Mouse (Mus musculus): ENCODE measurements around the gene Irf2bp1. TPM values are rescaled to one million over a fixed set of nuclear protein-coding genes. Genes with fewer than 3 reads are reported as not detected.

Irf2bp1 gene
- polyA plus RNA-seq, 1 experiment from 2014 or later: 31.1 TPM

DNA sequence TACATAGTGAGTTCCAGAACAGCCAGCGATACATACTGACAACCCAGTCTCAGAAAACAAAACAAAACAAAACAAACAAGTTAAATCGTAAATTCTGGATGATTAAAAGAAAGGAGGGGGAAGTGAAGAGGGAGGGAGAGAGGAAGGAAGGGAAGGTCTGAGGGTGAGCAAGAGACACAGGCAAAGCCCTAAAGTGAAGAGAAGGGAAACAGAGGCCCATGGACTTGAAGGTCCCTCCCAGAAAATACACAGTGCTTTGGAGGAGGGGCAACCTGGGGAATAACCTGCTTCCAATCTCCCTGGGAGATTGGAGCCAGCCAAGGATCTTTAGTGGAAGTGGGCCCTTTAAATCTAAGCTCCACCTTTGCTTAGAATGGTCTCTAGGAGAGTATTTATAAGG, 16.7 kb upstream of the Irf2bp1 start, which contains the start of gene Nanos2:
Nanos2 (plus strand) TSS at position 301 of the 400 bp plus-strand sequence.
- Histone ChIP-seq H3K36me3 (no peaks in the 10 kb centered on the region), H3K4me1 (replicated peaks) (peaks cover 24% of the 10 kb centered on the region), H3K9me3 (no peaks in the 10 kb centered on the region), H3K27ac (no peak within 1 kb of the TSS), H3K4me3 (no peak within 1 kb of the TSS), H3K27me3 (ENCODE audit: insufficient read depth, poor library complexity, severe bottlenecking) (peaks cover 18% of the 10 kb centered on the region)
- WGBS: 73% methylated on average over 2 of the region's 2 CpGs
- no peak for DNase-seq (ENCODE audit: low spot score)

- Histone ChIP-seq H3K36me3 (no peaks in the 10 kb centered on the region), H3K4me3 (no peak overlapping the region), H3K27me3 (ENCODE audit: insufficient read depth, poor library complexity, severe bottlenecking) (peaks cover 25% of the 10 kb centered on the region), H3K4me1 (replicated peaks) (peaks cover 30% of the 10 kb centered on the region), H3K27ac (no peak overlapping the region), H3K9me3 (no peaks in the 10 kb centered on the region)
- no peak for DNase-seq (ENCODE audit: low spot score)
- WGBS: 73% methylated on average over 13 of the region's 13 CpGs
These were observed 16.1 kb upstream of the Irf2bp1 start for GRCm38 (mm10) chr7:18987747-18988146.

- WGBS: 73% methylated on average over 6 of the region's 6 CpGs
- Histone ChIP-seq H3K27me3 (ENCODE audit: insufficient read depth, poor library complexity, severe bottlenecking) (peaks cover 35% of the 10 kb centered on the region), H3K4me3 (no peak overlapping the region), H3K4me1 (replicated peaks) (peaks cover 36% of the 10 kb centered on the region), H3K27ac (no peak overlapping the region), H3K9me3 (no peaks in the 10 kb centered on the region), H3K36me3 (0 out of 2 replicates have a peak, but pooled peaks cover 3% of the 10 kb centered on the region)
- no peak for DNase-seq (ENCODE audit: low spot score)
These were observed 15.1 kb upstream of the Irf2bp1 start for GRCm38 (mm10) chr7:18988780-18989179.

- Histone ChIP-seq H3K4me3 (peak overlapping the region; percentile 58), H3K27ac (peak overlapping the region; percentile 88), H3K27me3 (ENCODE audit: insufficient read depth, poor library complexity, severe bottlenecking) (peaks cover 38% of the 10 kb centered on the region), H3K4me1 (replicated peaks) (peaks cover 37% of the 10 kb centered on the region), H3K9me3 (no peaks in the 10 kb centered on the region), H3K36me3 (peaks cover 7% of the 10 kb centered on the region; the same call in 1 of the 2 replicates)
- DNase-seq (ENCODE audit: low spot score): peak; percentile 31
- WGBS: 11% methylated on average over 5 of the region's 5 CpGs
These were observed 13.8 kb upstream of the Irf2bp1 start for GRCm38 (mm10) chr7:18989995-18990394.

DNA sequence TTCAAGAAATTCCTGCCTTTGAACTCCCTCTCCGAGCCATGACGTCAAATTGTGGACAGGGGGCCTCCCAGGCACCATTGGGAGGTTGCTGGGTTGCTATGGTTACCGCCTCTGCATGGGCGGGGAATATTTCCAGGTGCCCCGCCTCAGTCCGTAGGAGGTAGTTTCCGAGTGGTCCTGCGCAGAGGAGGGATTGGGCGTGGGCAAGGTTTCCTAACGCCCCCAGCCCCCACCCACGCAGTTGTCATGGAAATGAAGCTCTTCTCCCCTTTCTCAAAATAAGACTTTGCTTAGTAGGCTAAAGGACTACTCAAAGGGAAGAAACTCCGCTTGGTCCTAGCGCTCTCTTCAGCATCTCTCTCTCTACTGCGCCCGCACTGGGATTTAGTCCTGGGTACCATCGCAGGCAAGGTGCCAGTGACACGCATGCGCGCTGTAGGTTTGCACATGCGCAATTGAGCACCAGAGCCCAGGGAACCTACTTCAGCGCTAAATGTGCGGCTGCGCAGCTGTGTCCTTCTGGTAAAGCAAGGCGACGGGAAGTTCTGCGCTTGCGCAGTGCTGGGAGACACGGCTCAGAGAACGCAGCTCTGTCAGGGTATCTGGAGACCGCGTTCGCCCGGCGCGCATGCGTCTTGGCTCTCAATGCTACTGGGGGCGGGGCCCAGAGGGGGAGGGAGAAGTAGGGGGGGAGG, 13.1 kb upstream of the Irf2bp1 start, which contains the start of gene Mypop:
Mypop (plus strand) TSS at position 645 of the 695 bp plus-strand sequence.
- H3K4me1 ChIP-seq (replicated peaks): peaks cover 38% of the 10 kb centered on the region
- peaks cover 12% of the 10 kb centered on the region; the same call in 1 of the 2 replicates for H3K36me3 ChIP-seq
- no peaks in the 10 kb centered on the region for H3K9me3 ChIP-seq
- peak within 1 kb of the TSS; percentile 88 for H3K27ac ChIP-seq
- WGBS: under 1% methylated on average over 37 of the region's 37 CpGs
- peaks cover 38% of the 10 kb centered on the region for H3K27me3 ChIP-seq (ENCODE audit: insufficient read depth, poor library complexity, severe bottlenecking)
- H3K4me3 ChIP-seq: peak within 1 kb of the TSS; percentile 58
- DNase-seq (ENCODE audit: low spot score): peak; percentile 100

- Histone ChIP-seq H3K27ac (peak overlapping the region; percentile 88), H3K27me3 (ENCODE audit: insufficient read depth, poor library complexity, severe bottlenecking) (peaks cover 38% of the 10 kb centered on the region), H3K9me3 (no peaks in the 10 kb centered on the region), H3K36me3 (peaks cover 22% of the 10 kb centered on the region; the same call in 1 of the 2 replicates), H3K4me3 (peak overlapping the region; percentile 58), H3K4me1 (replicated peaks) (peaks cover 38% of the 10 kb centered on the region)
- peak; percentile 43 for DNase-seq (ENCODE audit: low spot score)
- WGBS: under 1% methylated on average over 59 of the region's 59 CpGs
These were observed 12.1 kb upstream of the Irf2bp1 start for GRCm38 (mm10) chr7:18991660-18992293.

DNA sequence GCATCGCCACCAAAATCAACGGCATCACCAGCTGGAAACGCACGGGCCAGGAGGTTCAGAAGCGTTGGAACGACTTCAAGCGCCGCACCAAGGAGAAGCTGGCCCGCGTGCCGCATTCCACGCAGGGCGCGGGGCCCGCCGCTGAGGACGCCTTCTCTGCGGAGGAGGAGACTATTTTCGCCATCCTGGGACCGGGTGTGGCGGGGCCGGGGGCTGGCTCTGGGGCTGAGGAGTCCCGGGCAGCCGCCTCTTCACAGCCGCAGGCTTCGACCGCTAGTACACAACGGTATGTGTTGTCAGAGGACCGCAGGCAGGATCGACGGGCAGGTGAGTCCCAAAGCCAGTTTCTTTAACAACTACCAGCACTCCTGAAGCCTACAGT, 11.6 kb upstream of the Irf2bp1 start:
- H3K27me3 ChIP-seq (ENCODE audit: insufficient read depth, poor library complexity, severe bottlenecking): peaks cover 38% of the 10 kb centered on the region
- peak; percentile 44 for DNase-seq (ENCODE audit: low spot score)
- peak overlapping the region; percentile 58 for H3K4me3 ChIP-seq
- peaks cover 24% of the 10 kb centered on the region for H3K36me3 ChIP-seq
- H3K27ac ChIP-seq: peak overlapping the region; percentile 88
- H3K9me3 ChIP-seq: no peaks in the 10 kb centered on the region
- peaks cover 38% of the 10 kb centered on the region for H3K4me1 ChIP-seq (replicated peaks)
- 4% methylated on average over 31 of the region's 31 CpGs for WGBS

GRCm38 (mm10) chr7:18993036-18993435, 10.8 kb upstream of the Irf2bp1 start:
- H3K27me3 ChIP-seq (ENCODE audit: insufficient read depth, poor library complexity, severe bottlenecking): peaks cover 36% of the 10 kb centered on the region
- DNase-seq (ENCODE audit: low spot score): no peak
- H3K4me1 ChIP-seq (replicated peaks): peaks cover 38% of the 10 kb centered on the region
- 87% methylated on average over 5 of the region's 5 CpGs for WGBS
- H3K36me3 ChIP-seq: peaks cover 30% of the 10 kb centered on the region
- H3K4me3 ChIP-seq: peak overlapping the region; percentile 58; the same call in 1 of the 2 replicates
- no peaks in the 10 kb centered on the region for H3K9me3 ChIP-seq
- no peak overlapping the region for H3K27ac ChIP-seq

DNA sequence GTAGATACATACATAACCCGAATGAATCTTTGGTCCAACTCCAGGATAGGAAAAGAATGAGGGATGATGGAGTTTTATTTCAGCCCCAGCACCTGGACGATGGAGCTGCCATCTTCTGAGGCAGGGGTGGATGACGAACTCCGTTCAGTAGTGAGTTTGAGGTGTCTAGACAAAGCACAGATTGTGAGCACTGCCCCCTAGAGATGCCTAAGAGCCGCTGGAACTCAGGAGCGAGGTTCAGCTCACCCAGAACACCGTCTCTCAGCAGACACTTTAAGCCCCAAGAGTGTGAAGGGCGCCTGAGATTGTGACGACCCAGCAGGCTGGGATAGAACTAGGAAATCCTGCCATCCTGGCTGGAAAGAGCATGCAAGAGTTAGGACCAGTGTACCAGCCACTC, 5.0 kb upstream of the Irf2bp1 start:
- peaks cover 3% of the 10 kb centered on the region for H3K27me3 ChIP-seq (ENCODE audit: insufficient read depth, poor library complexity, severe bottlenecking)
- 48% methylated on average over 9 of the region's 9 CpGs for WGBS
- H3K9me3 ChIP-seq: no peaks in the 10 kb centered on the region
- no peak for DNase-seq (ENCODE audit: low spot score)
- H3K4me3 ChIP-seq: no peak overlapping the region
- no peak overlapping the region for H3K27ac ChIP-seq
- peaks cover 27% of the 10 kb centered on the region for H3K36me3 ChIP-seq
- peaks cover 52% of the 10 kb centered on the region for H3K4me1 ChIP-seq (replicated peaks)

- peak overlapping the region; percentile 50 for H3K4me3 ChIP-seq
- H3K4me1 ChIP-seq (replicated peaks): peaks cover 65% of the 10 kb centered on the region
- 54% methylated on average over 10 of the region's 10 CpGs for WGBS
- H3K27me3 ChIP-seq (ENCODE audit: insufficient read depth, poor library complexity, severe bottlenecking): no peaks in the 10 kb centered on the region
- peaks cover 30% of the 10 kb centered on the region for H3K36me3 ChIP-seq
- H3K27ac ChIP-seq: peak overlapping the region; percentile 82
- no peaks in the 10 kb centered on the region for H3K9me3 ChIP-seq
- DNase-seq (ENCODE audit: low spot score): no peak
These were observed 3.4 kb upstream of the Irf2bp1 start for GRCm38 (mm10) chr7:19000421-19000820.

- peaks cover 74% of the 10 kb centered on the region for H3K4me1 ChIP-seq (replicated peaks)
- H3K27me3 ChIP-seq (ENCODE audit: insufficient read depth, poor library complexity, severe bottlenecking): no peaks in the 10 kb centered on the region
- H3K36me3 ChIP-seq: peaks cover 30% of the 10 kb centered on the region
- H3K4me3 ChIP-seq: peak overlapping the region; percentile 50
- peak overlapping the region; percentile 82 for H3K27ac ChIP-seq
- 37% methylated on average over 18 of the region's 18 CpGs for WGBS
- peak; percentile 64 for DNase-seq (ENCODE audit: low spot score)
- H3K9me3 ChIP-seq: no peaks in the 10 kb centered on the region
These were observed 2.6 kb upstream of the Irf2bp1 start for GRCm38 (mm10) chr7:19001066-19001806.

GRCm38 (mm10) chr7:19001807-19002085, 2.1 kb upstream of the Irf2bp1 start:
- Histone ChIP-seq H3K27me3 (ENCODE audit: insufficient read depth, poor library complexity, severe bottlenecking) (no peaks in the 10 kb centered on the region), H3K9me3 (no peaks in the 10 kb centered on the region), H3K4me1 (replicated peaks) (peaks cover 79% of the 10 kb centered on the region), H3K4me3 (no peak overlapping the region; the same call in 1 of the 2 replicates), H3K36me3 (peaks cover 29% of the 10 kb centered on the region), H3K27ac (no peak overlapping the region)
- WGBS: 80% methylated on average over 3 of the region's 3 CpGs
- DNase-seq (ENCODE audit: low spot score): no peak

- Histone ChIP-seq H3K27ac (peak overlapping the region; percentile 92), H3K4me3 (peak overlapping the region; percentile 53), H3K36me3 (peaks cover 32% of the 10 kb centered on the region), H3K9me3 (no peaks in the 10 kb centered on the region), H3K27me3 (ENCODE audit: insufficient read depth, poor library complexity, severe bottlenecking) (no peaks in the 10 kb centered on the region), H3K4me1 (replicated peaks) (peaks cover 82% of the 10 kb centered on the region)
- no peak for DNase-seq (ENCODE audit: low spot score)
- 53% methylated on average over 4 of the region's 4 CpGs for WGBS
These were observed 1.7 kb upstream of the Irf2bp1 start for GRCm38 (mm10) chr7:19002115-19002514.

All from hindbrain, embryonic 10.5 days (tissue).